Mouse (Mus musculus) ES-E14 (cell line): Measurements from ENCODE around the gene Imp4. TPM values are rescaled to one million over a fixed set of nuclear protein-coding genes. Genes with fewer than 3 reads are reported as not detected.
A peak's percentile ranks its signal among the peaks of the same experiment; 100 is the strongest.

Experiments used
- DNase-seq: peaks from one replicate; pipeline ENCODE4 v3.0.0-alpha.2; 2013; ENCODE audit warnings: low read depth, low spot score
- H3K27ac ChIP-seq: 2 replicates; pipeline ENCODE4 v1.5.1; 2012; ENCODE audit warnings: low read depth, mild to moderate bottlenecking, low read length, moderate library complexity, mixed read lengths; ENCODE audit not compliant: poor library complexity, insufficient read depth, severe bottlenecking
- H3K36me3 ChIP-seq: 2 replicates; pipeline ENCODE4 v1.6.1; 2012; ENCODE audit warnings: mild to moderate bottlenecking, low read length, moderate library complexity, mixed read lengths; ENCODE audit not compliant: control insufficient read depth, poor library complexity, insufficient read depth, severe bottlenecking
- H3K4me1 ChIP-seq, 2 experiments: fragments of 150-350 bp in 1 of 2; sonication (generic) in 1 of 2; 2 replicates each; pipeline ENCODE4 v1.6.1; 2012; ENCODE audit warnings: low read length in 2 of 2, mild to moderate bottlenecking in 1 of 2, mixed read lengths in 1 of 2; ENCODE audit not compliant: control insufficient read depth in 2 of 2, insufficient read depth in 2 of 2, poor library complexity in 1 of 2
- H3K4me3 ChIP-seq, 2 experiments: fragments of 150-350 bp in 1 of 2; sonication (generic) in 1 of 2; 2 replicates each; pipeline ENCODE4 v1.5.1; 2012; ENCODE audit warnings: low read length in 2 of 2, low read depth in 1 of 2, mild to moderate bottlenecking in 1 of 2, mixed read lengths in 1 of 2; ENCODE audit not compliant: insufficient read depth in 1 of 2, poor library complexity in 1 of 2, severe bottlenecking in 1 of 2
- H3K9ac ChIP-seq: 2 replicates; pipeline ENCODE4 v1.6.1; 2012; ENCODE audit warnings: low read depth, mild to moderate bottlenecking, low read length, mixed read lengths; ENCODE audit not compliant: poor library complexity, insufficient read depth, severe bottlenecking
- H3K9me3 ChIP-seq: fragments of 150-350 bp; sonication (generic); 2 replicates; pipeline ENCODE4 v1.6.1; 2012; ENCODE audit warnings: low read depth, mild to moderate bottlenecking, low read length; ENCODE audit not compliant: control insufficient read depth, insufficient read depth
- CHD2 ChIP-seq: IDR thresholded peaks from 2 replicates; pipeline ENCODE4 v1.6.1; 2014; ENCODE audit warnings: mild to moderate bottlenecking, low read depth, low read length, inconsistent platforms
- HCFC1 ChIP-seq: IDR thresholded peaks from 2 replicates; pipeline ENCODE4 v1.6.1; 2012; ENCODE audit warnings: low read length, inconsistent platforms, borderline replicate concordance; ENCODE audit not compliant: insufficient read depth
- MAFK ChIP-seq: IDR thresholded peaks from 2 replicates; pipeline ENCODE4 v1.6.1; 2014; ENCODE audit warnings: mild to moderate bottlenecking, low read depth, low read length, inconsistent platforms; ENCODE audit not compliant: insufficient read depth
- ZC3H11A ChIP-seq: IDR thresholded peaks from 2 replicates; pipeline ENCODE4 v1.6.1; 2012; ENCODE audit warnings: low read depth, mild to moderate bottlenecking, inconsistent platforms, low read length, borderline replicate concordance
- ZNF384 ChIP-seq: IDR thresholded peaks from 2 replicates; pipeline ENCODE4 v1.6.1; 2012; ENCODE audit warnings: low read depth, low read length, inconsistent platforms
- in situ Hi-C, 2 experiments: fragments of 600-800 bp; cut with MboI; formaldehyde crosslinking; loops; one replicate each; pipeline ENCODE4 v1.15.1; 2025; ENCODE audit warnings: low sequenced_read_pairs in 2 of 2, inconsistent platforms in 1 of 2; ENCODE audit not compliant: unreplicated experiment in 2 of 2
- total RNA-seq: library from RNA; depleted of rRNA; stranded (reverse); fragments of 300-350 nt; gene quantifications from 2 replicates; pipeline ENCODE4 v1.2.3, GENCODE M21; 2012

Gene Imp4
- total RNA-seq, 1 experiment, result 111 TPM

DNA sequence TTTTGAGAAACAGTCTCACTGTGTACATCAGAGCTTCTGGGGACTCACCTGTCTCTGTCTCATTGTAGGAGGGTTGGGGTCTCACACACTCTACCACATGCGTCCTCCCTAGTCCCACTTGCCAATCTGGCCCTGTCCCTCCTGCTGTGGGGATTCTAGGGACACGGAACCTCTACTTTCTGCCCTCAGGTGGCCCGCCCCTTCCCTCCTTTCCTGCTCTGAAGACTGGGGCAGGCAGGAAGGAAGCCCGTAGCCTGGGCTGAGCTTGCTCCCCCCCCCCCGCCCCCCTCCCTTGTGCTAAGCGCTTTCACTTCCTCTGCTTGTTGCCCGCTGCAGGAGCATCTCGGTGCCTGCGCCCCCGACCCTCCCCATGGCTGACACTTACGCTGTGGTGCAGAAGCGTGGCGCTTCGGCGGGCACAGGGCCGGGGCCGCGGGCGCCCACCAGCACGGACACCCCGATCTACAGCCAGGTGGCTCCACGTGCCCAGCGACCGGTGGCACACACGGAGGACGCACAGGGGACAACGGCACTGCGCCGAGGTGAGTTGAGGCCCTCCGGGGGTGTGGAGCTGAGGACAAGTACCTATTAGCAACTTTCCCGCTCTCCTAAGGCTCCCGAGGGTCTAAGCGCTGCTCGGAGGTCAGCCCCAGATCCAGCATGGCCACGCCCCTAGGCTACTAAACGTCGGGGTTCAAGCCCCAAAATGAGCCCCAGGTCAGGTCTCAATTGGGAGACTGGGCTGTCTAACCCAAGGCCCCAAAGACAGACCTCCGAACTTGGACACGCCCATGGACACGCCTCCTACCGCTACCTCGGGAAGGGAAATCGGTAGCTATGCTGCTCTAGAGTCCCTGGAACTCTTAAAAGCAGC lies 33.0 kb downstream of the Imp4 start:
- no peaks in the 10 kb centered on the region for H3K36me3 ChIP-seq
- H3K27ac ChIP-seq, result no peak overlapping the region
- in situ Hi-C loops, result no loop called here
- DNase-seq, result no peak
- peaks cover 2 to 22% of the 10 kb centered on the region in 2 experiments; a peak in 3 of 4 replicates for H3K4me1 ChIP-seq
- TF ChIP-seq MAFK (no peak), CHD2 (no peak), ZC3H11A (no peak), HCFC1 (no peak), ZNF384 (no peak)
- H3K9me3 ChIP-seq, result no peaks in the 10 kb centered on the region
- peak overlapping the region; percentile 65 to 71 for H3K4me3 ChIP-seq
- H3K9ac ChIP-seq, result peak overlapping the region; percentile 57

- Histone ChIP-seq H3K9me3 (no peaks in the 10 kb centered on the region), H3K4me1 (no peaks in the 10 kb centered on the region), H3K27ac (no peak overlapping the region), H3K9ac (no peak overlapping the region), H3K36me3 (no peaks in the 10 kb centered on the region), H3K4me3 (no peak overlapping the region)
- in situ Hi-C loops, result no loop called here
- no peak for DNase-seq
- TF ChIP-seq HCFC1, result no peak
- TF ChIP-seq ZNF384, result no peak
- no peak for TF ChIP-seq MAFK
- TF ChIP-seq ZC3H11A, result no peak
- no peak for TF ChIP-seq CHD2
These were observed 39.4 kb downstream of the Imp4 start for GRCm38 (mm10) chr1:34478891-34479655.

- Histone ChIP-seq H3K27ac (no peak overlapping the region), H3K4me3 (no peak overlapping the region), H3K36me3 (no peaks in the 10 kb centered on the region), H3K9me3 (no peaks in the 10 kb centered on the region), H3K9ac (no peak overlapping the region), H3K4me1 (peaks cover 0 to 2% of the 10 kb centered on the region in 2 experiments; a peak in 1 of 4 replicates)
- no peak for DNase-seq
- in situ Hi-C loops, result no loop called here
- TF ChIP-seq MAFK (no peak), ZC3H11A (no peak), ZNF384 (no peak), HCFC1 (no peak), CHD2 (no peak)
These were observed 41.1 kb downstream of the Imp4 start for GRCm38 (mm10) chr1:34480801-34481200.

- no peak for TF ChIP-seq ZC3H11A
- no peak for TF ChIP-seq ZNF384
- TF ChIP-seq MAFK, result no peak
- no peak for TF ChIP-seq HCFC1
- TF ChIP-seq CHD2, result no peak
- in situ Hi-C loops, result no loop called here
- no peak overlapping the region for H3K9ac ChIP-seq
- peaks cover 0 to 2% of the 10 kb centered on the region in 2 experiments; a peak in 1 of 4 replicates for H3K4me1 ChIP-seq
- H3K4me3 ChIP-seq, result no peak overlapping the region
- no peaks in the 10 kb centered on the region for H3K9me3 ChIP-seq
- DNase-seq, result no peak
- H3K36me3 ChIP-seq, result no peaks in the 10 kb centered on the region
- no peak overlapping the region for H3K27ac ChIP-seq
These were observed 42.4 kb downstream of the Imp4 start for GRCm38 (mm10) chr1:34481920-34482669.
